Mouse (Mus musculus): ENCODE results near the gene Vmn1r236.

Vmn1r236 gene

GRCm38 (mm10) chr17:21282642-21283041 is at the start of gene Vmn1r236:
TSS of gene Vmn1r236 (plus strand) at chr17:21282942.
- no peak for DNase-seq

DNA sequence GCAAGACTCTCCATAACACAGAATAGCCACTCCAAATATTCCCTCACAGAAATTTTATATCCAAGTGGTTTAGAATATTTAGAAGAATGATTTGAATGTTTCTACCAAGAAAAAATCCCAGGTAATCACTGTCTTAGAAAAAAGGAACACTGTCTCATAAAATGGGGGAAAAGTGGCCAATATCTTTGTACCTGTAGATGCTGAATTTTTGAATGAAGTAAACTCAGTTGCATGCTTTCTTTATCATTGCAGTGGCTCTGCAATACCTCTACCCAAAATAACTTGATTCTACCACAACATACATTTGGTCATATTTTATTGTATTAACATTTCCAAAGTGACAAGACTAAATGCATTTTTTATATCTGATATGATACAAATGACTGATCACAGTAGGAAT is 26.6 kb upstream of the Vmn1r236 start, which contains the start of gene Vmn1r235:
TSS of gene Vmn1r235 (plus strand) at position 301 of the 400 bp plus-strand sequence.
- DNase-seq, result no peak

DNA sequence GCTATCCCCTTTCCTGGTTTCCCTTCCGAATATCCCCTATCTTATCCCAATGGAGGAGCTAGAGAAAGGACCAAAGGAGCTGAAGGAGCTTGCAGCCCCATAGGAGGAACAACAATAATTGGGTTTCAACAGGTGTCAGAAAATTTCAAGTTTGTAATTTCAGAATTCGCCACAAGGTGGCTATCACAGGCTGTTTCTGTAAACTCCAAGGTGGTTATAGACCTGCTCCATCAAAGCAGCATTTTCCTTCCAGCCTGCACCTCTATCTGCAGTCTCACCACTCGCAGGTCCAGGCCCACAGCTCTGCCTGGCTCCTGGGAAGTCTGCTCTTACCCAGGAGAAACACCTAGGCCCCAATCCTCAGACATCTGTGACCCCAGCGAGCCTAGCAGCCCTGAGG is 10.6 kb upstream of the Vmn1r236 start:
- peak; percentile 31 to 45 for DNase-seq

- no peak for DNase-seq
These were observed 1.7 kb downstream of the Vmn1r236 start for GRCm38 (mm10) chr17:21284395-21284794.

GRCm38 (mm10) chr17:21289695-21290094 is 7.0 kb downstream of the Vmn1r236 start:
- no peak for DNase-seq

GRCm38 (mm10) chr17:21311565-21311964 is 28.8 kb downstream of the Vmn1r236 start, which contains the start of gene Vmn1r237:
TSS of gene Vmn1r237 (plus strand) at chr17:21311865.
- DNase-seq, result no peak
